Mouse (Mus musculus) liver, adult 2 months (tissue): ENCODE results near the gene Ttc27. TPM values are rescaled to one million over a fixed set of nuclear protein-coding genes. Genes with fewer than 3 reads are reported as not detected.

ENCODE experiments used
- DNase-seq: peaks from one replicate; pipeline ENCODE4 v3.0.0-alpha.2; 2011; ENCODE audit warnings: low read depth, low spot score; ENCODE audit errors: extremely low read depth
- H3K27ac ChIP-seq: fragments of 200-500 bp; replicated peaks from 2 replicates; pipeline ENCODE4 v1.5.1; 2012; ENCODE audit warnings: low read depth, mild to moderate bottlenecking, control low read depth, inconsistent platforms, low read length; ENCODE audit not compliant: insufficient read depth
- H3K27me3 ChIP-seq: fragments of 200-500 bp; 2 replicates; pipeline ENCODE4 v1.6.1; 2012; ENCODE audit warnings: mild to moderate bottlenecking, moderate library complexity, low read length, inconsistent platforms; ENCODE audit not compliant: control insufficient read depth, insufficient read depth
- H3K36me3 ChIP-seq: fragments of 200-500 bp; 2 replicates; pipeline ENCODE4 v1.6.1; 2012; ENCODE audit warnings: low read length, inconsistent platforms; ENCODE audit not compliant: control insufficient read depth, insufficient read depth
- H3K4me1 ChIP-seq: fragments of 200-500 bp; 2 replicates; pipeline ENCODE4 v1.6.1; 2011; ENCODE audit warnings: low read length; ENCODE audit not compliant: control insufficient read depth, insufficient read depth
- H3K4me3 ChIP-seq: fragments of 200-500 bp; 2 replicates; pipeline ENCODE4 v1.5.1; 2011; ENCODE audit warnings: low read depth, mild to moderate bottlenecking, control low read depth, low read length, moderate library complexity; ENCODE audit not compliant: insufficient read depth
- H3K79me2 ChIP-seq: fragments of 200-500 bp; 2 replicates; pipeline ENCODE4 v1.6.1; 2012; ENCODE audit warnings: inconsistent platforms, mild to moderate bottlenecking, low read length, moderate library complexity; ENCODE audit not compliant: control insufficient read depth, insufficient read depth
- H3K9ac ChIP-seq: fragments of 200-500 bp; 2 replicates; pipeline ENCODE4 v1.6.1; 2012; ENCODE audit warnings: low read depth, mild to moderate bottlenecking, control low read depth, inconsistent platforms, low read length
- CTCF ChIP-seq: fragments of 200-500 bp; IDR thresholded peaks from 2 replicates; pipeline ENCODE4 v1.5.1; 2011; ENCODE audit warnings: low read depth, low read length, control low read depth
- POLR2A ChIP-seq: fragments of 200-500 bp; IDR thresholded peaks from 2 replicates; pipeline ENCODE4 v1.6.1; 2011; ENCODE audit warnings: low read length, control low read depth; ENCODE audit not compliant: insufficient read depth; ENCODE audit errors: extremely low read depth
- WGBS: fragments of 180-500 bp; shearing (Covaris S2); methylation state at CpG from one replicate; pipeline ENCODE4 v1.1.7; 2018; 5-methylcytosine and 5-hydroxymethylcytosine counted together
- polyA plus RNA-seq: library from polyadenylated mRNA; depleted of rRNA; stranded (reverse); fragments of >200 nt; gene quantifications from 2 replicates; pipeline ENCODE4 v1.2.3, GENCODE M21; 2012
- total RNA-seq: library from RNA; depleted of rRNA; stranded (reverse); fragments of >200 nt; gene quantifications from 2 replicates; pipeline ENCODE4 v1.2.3, GENCODE M21; 2014

Ttc27 gene
- total and polyA plus RNA-seq, 2 experiments: 2.8 to 12.4 TPM

DNA sequence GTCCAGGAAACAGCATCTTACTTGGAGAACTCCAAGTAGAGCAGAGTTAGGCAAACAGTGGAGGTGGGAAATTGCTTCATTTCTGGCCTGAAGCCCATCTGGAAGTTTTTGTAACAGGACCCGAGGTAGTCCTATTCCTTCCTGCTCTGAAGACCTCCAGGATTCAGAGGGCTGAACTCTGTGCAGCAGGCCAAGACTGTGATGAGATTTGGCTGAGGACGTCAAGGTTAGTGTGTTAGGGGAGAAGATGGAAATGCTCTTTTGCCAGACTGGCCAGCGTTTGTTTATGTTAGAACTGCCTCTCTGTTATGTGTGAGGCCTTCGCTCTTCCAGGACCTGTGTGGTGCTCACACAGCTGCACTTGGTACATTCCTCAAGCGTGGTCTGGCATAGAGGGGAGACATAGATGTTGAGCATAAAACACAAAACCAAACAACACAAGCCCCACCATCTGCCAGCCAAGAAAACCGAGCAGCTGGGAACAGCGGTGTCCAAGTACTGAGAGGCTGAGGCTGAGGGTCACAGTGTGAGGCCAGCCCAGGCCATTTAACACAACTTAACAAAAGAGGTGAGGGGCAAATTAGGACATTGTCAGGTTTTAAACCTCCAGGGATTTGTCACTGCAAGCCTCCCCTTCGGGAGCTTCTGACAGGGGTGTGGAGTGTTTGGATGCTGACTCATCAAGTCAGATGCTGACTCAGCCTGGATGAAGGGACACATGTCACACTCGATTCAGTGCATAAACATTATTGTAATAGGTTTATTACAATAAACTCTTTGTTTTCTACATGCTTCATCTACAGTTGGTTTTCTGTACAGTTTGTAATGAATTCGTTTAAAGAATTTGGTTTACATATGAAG is 128.7 kb downstream of the Ttc27 start:
- WGBS: 68% methylated on average over 10 of the region's 10 CpGs
- Histone ChIP-seq H3K4me3 (no peak overlapping the region), H3K27ac (no peak overlapping the region), H3K36me3 (no peaks in the 10 kb centered on the region), H3K9ac (no peak overlapping the region), H3K27me3 (no peaks in the 10 kb centered on the region), H3K79me2 (no peaks in the 10 kb centered on the region), H3K4me1 (peaks cover 4% of the 10 kb centered on the region; the same call in 1 of the 2 replicates)
- no peak for TF ChIP-seq CTCF
- TF ChIP-seq POLR2A: no peak
- DNase-seq: peak; percentile 9

GRCm38 (mm10) chr17:74850216-74850615 is 132.7 kb downstream of the Ttc27 start:
- Histone ChIP-seq H3K4me1 (peaks cover 4% of the 10 kb centered on the region; the same call in 1 of the 2 replicates), H3K27ac (no peak overlapping the region), H3K79me2 (no peaks in the 10 kb centered on the region), H3K4me3 (no peak overlapping the region), H3K36me3 (no peaks in the 10 kb centered on the region), H3K9ac (no peak overlapping the region), H3K27me3 (no peaks in the 10 kb centered on the region)
- DNase-seq: no peak
- TF ChIP-seq POLR2A (no peak), CTCF (no peak)
- 97% methylated on average over 3 of the region's 3 CpGs for WGBS

DNA sequence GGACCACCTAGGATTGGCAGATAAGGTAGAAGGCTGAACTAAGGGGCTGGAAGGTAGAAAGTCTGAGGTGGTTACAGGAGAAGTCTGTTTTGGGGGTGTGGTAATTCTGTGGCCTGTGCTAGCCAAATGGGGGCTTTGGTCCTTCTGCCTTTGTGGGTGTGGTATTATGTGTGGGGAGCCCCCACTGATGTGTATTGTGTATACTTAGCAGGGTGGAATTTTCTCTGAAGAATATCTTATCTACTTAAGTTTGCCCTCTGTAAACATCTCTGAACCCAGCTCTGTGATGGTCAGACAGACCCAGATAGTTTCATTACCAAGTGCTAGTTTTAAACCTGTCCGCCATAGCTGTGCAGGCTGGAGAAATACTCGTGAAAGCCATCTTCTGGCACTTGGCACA is 141.8 kb downstream of the Ttc27 start:
- H3K9ac ChIP-seq: no peak overlapping the region
- H3K27me3 ChIP-seq: no peaks in the 10 kb centered on the region
- H3K79me2 ChIP-seq: no peaks in the 10 kb centered on the region
- no peak for TF ChIP-seq CTCF
- TF ChIP-seq POLR2A: no peak
- WGBS: 78% methylated on average over 2 of the region's 2 CpGs
- DNase-seq: no peak
- no peaks in the 10 kb centered on the region for H3K4me1 ChIP-seq
- H3K36me3 ChIP-seq: peaks cover 13% of the 10 kb centered on the region; the same call in 1 of the 2 replicates
- no peak overlapping the region for H3K27ac ChIP-seq
- H3K4me3 ChIP-seq: no peak overlapping the region

DNA sequence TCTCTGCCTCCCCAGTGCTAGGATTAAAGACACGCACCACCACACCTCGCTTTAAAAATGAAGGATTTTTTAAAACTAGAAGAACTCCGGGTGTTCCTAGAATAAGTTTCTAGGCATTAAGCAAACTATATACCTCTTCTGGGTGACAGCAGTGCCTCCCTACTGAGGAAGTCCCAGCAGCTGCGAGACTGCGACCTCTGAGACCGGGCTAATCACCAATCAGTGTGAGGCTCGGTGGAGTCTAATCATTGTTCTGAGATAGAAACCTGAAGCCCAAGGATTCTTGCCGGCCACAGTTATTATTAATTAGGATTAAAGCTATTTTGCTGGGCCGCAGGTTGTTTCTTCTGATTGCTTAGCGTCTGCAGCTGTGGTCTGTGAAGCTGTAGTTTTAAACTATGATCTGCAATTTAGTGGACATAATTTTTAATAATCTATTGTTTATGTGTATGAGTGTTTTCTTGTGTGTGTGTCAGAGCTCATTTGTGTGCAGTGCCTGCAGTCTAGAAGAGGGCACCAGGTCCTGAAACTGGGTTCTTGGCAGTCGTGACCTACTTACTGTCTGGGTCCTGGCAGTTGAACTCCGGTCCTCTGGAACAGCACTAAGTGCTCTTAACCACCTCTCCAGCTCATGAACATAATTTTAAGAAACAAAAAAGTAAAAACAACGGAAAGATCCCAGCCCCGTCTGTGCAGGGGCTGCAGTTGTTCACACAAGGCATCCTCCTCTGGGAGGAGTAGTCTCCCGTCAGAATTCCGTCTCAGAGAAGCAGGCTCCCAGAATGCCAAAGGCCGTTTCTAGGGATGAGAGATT is 142.9 kb downstream of the Ttc27 start:
- H3K4me1 ChIP-seq: no peaks in the 10 kb centered on the region
- H3K9ac ChIP-seq: no peak overlapping the region
- H3K27me3 ChIP-seq: no peaks in the 10 kb centered on the region
- H3K79me2 ChIP-seq: no peaks in the 10 kb centered on the region
- no peak overlapping the region for H3K4me3 ChIP-seq
- 89% methylated on average over 17 of the region's 17 CpGs for WGBS
- DNase-seq: no peak
- H3K27ac ChIP-seq: no peak overlapping the region
- H3K36me3 ChIP-seq: peaks cover 13% of the 10 kb centered on the region; the same call in 1 of the 2 replicates
- no peak for TF ChIP-seq CTCF
- TF ChIP-seq POLR2A: no peak

GRCm38 (mm10) chr17:74863845-74864244 is 146.3 kb downstream of the Ttc27 start:
- H3K4me3 ChIP-seq: no peak overlapping the region
- no peak overlapping the region for H3K9ac ChIP-seq
- H3K27me3 ChIP-seq: no peaks in the 10 kb centered on the region
- TF ChIP-seq CTCF: no peak
- no peak for TF ChIP-seq POLR2A
- DNase-seq: no peak
- WGBS: 95% methylated on average over 5 of the region's 5 CpGs
- no peaks in the 10 kb centered on the region for H3K79me2 ChIP-seq
- no peak overlapping the region for H3K27ac ChIP-seq
- H3K36me3 ChIP-seq: peaks cover 5% of the 10 kb centered on the region; the same call in 1 of the 2 replicates
- no peaks in the 10 kb centered on the region for H3K4me1 ChIP-seq
